Mouse (Mus musculus) gastrocnemius, adult 18-20 months (tissue): ENCODE data around the gene Olfr522. TPM values are rescaled to one million over a fixed set of nuclear protein-coding genes. Genes with fewer than 3 reads are reported as not detected.
"Not testable (repeated sequence)": the region's sequence is repeated elsewhere in the genome, so short reads cannot be mapped to it uniquely, and the experiment has no call there.

Experiments
- DNase-seq: peaks from one replicate; pipeline ENCODE4 v3.0.0; 2021; ENCODE audit warnings: low spot score
- total RNA-seq, 2 experiments: library from RNA; stranded (reverse); gene quantifications; 2 replicates each; pipeline ENCODE4 v1.2.3; 2021

The Olfr522 gene
- total RNA-seq, 2 experiments from 2014 or later, result not detected

DNA sequence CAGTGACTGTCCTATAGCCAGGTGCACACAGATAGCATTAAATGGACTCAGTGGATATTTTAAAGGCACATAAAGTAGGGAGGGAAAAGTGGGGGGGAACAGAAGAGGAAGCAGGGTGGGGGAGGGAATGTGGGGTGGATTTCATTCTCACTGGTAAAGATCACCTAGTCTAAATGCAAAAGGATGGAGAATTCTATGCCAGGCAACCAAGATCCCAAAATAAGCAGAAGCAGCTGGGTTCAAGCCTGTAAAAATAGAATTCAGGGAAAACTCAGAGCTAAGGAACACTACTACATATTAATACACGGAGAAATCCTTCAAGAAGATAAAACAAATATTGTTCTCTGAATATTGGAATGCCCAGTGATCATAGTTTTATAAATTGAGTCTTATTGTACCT, 3.4 kb upstream of the Olfr522 start:
- DNase-seq, result no peak

DNA sequence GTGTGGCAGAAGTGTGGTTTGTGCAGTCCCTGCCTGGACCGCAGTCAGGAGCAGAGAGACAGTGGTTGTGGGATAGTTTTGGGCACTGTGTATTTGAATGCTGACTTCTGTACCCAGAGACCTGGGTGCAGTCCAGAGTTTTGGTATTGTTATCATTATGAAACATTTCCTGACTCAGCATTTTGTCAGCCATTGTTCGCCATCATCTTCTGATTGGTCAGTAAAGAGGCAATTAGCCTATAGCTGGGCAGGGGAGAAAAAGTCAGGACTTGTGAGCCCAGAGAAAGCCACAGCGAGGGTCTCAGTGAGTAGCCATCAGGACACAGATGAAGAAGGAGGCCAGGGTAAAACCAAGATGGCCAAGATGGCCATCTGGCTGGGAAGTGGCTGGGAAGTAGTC, 4.2 kb downstream of the Olfr522 start:
- DNase-seq, result no peak

DNA sequence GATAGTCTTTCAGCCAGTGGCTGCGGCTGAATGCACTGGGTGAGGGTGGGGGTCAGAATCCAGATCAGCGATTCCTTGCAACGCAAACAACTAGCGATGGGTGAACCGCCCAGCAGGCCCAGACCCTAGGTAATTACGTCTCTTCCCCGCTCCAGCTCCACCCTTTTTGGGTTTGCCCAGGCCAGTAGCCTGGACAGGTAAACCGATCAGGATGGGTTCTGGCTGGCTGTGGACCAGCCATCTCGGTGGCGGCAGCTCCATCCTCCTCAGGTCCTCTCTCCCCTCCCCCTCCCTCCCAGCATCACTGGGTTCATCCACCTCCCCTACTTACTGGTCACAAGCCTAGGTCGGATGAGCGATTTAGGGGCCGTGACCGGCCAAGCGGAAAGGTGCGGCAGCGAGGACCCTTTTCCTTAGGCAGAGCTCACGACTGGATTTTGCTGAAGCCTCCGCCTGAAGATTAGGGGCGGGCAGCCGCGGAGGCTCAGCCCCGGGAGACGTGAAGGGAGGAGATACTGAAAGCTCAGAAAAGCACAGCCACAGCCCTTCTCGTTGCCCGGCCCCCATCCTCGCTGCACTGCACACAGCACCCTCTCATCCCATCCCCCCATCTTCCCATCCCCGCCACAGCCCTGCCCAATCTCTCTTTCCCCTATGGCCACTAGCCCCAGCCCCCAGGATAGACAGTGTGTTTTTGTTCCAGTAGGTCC, 10.2 kb downstream of the Olfr522 start, which contains the start of gene Sprn:
Gene Sprn, minus strand, starts transcription at position 660 of the 710 bp plus-strand sequence.
- DNase-seq, result no peak

DNA sequence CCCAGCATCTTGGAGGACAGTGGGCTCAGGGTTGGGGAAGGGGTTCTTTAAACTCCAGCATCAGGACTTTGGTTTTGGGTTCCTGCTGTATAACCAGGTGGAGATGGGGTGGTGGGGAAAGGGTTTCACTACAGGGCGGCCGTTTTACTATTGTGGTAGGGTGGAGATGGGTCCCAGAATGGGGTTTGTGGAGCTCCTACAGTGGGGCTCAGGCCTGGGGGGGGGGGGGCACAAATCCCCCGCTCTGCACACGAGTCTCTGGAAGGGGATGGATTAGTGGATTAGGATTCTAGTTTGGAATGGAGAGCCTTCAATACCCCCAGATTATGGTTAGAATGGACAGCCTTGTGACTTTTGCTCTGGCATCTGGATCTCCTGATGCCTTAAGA, 10.7 kb downstream of the Olfr522 start:
- DNase-seq, result no peak

DNA sequence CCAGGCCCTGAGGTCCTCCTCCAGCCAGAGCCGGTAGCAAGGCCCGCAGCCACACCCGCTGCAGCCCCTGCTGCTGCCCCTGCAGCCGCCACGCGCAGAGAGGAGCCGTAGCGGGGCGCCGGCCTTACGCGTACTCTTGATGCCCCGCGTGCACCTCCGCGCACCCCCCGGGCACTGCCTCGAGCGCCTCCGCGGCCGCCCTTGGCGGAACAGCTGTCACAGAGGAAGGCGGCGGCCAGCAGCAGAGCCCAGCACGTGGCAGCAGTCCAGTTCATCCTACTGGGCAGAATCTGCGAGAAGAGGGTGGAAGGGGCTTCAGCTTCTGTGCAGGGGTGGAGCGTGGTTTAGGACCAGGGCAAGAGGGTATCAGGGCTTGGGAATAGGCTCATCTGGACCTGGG, 11.2 kb downstream of the Olfr522 start:
- no peak for DNase-seq

DNA sequence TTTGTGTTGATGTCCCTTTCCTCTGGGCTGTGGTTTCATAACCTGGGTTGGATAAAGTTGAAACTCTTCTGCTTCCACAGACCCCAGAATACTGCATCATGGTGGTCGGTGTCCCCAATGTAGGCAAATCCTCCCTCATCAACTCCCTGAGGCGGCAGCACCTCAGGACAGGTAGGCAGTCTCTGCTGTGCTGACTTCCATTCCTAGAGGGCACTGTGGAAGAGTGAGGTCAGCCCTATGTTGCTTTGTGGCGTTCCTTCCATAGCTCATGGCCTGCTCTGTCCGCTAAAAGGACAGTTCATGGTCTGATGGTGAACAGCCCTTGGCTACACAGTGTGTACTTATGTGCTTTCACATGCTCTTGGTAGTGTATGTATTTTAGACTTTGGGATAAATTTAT, 20.0 kb downstream of the Olfr522 start:
- DNase-seq, result no peak

DNA sequence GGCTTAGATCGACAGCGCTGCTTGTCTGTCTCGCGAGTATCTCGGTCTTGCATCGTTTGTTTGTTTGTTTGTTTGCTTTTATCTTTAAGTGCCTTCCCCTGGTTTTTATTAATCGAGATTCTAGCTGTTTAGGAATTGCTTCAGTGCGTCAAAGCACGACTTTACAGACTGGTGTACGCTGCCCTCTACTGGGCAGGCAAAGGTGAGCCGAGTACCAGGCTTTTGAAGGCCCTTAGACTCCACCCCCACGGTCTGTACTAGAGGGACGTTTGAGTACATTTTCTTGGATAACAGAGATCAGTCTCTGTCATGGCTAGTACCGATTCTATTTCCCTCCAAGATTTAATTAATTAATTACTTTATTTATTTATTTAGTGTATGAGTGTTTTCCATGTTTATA, 23.2 kb downstream of the Olfr522 start:
- peak; percentile 70 for DNase-seq

DNA sequence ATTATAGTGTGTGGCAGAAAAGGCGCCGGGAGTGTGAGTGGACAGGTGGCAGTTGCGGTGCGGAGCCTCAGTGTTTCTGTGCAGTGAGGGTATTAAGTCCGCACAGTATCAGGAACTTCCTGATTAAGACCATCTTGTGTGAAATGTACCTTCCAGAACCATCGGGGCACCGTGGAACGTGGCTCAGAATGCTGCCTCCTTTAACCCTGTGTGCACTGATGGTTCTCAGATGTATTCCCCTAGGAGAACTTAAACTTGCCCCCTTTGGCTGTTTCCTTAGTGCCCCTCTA, 26.6 kb downstream of the Olfr522 start:
- DNase-seq, result no peak

DNA sequence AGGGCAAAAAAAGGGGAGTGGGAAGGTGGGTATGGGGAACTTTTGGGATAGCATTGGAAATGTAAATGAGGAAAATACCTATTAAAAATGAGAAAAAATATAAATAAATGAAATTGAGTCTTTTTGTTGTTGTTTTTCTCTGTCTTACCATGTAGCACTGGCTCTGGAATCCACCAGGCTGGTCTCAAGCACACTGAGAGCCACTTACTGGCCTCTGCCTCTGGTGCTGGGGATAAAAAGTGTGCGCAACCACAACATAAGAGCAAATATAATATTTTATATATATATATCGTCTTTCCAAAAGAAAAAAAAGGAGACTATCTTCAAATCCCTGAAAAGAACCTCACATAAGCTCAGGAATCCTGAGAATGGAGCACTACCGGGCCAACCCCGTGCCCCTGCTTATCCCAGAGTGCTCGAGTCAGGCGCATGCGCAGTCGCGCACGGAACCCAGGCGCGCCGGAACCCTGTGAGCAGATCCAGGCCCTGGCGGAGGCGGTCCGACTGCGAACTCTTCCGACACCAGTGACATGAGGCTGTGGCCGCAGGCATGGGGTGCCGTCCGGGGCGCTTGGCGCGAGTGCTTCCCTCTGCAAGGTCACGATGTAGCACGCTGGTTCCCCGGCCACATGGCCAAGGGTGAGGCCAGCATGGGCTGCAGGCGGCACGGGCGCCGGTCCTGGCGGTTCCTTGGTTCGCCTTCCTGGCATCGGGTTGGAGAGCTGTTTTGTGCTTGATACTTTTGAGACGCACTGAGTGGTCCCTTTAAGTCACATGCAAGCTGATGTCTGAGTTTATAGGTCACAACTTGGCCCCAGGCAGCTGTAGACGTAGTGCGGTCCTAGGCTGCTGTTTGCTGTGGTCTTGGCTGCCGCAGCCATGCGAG, 27.2 kb downstream of the Olfr522 start, which contains the start of gene Mtg1:
Gene Mtg1, plus strand, starts transcription at position 430 of the 886 bp plus-strand sequence.
- DNase-seq, result peak; percentile 95

DNA sequence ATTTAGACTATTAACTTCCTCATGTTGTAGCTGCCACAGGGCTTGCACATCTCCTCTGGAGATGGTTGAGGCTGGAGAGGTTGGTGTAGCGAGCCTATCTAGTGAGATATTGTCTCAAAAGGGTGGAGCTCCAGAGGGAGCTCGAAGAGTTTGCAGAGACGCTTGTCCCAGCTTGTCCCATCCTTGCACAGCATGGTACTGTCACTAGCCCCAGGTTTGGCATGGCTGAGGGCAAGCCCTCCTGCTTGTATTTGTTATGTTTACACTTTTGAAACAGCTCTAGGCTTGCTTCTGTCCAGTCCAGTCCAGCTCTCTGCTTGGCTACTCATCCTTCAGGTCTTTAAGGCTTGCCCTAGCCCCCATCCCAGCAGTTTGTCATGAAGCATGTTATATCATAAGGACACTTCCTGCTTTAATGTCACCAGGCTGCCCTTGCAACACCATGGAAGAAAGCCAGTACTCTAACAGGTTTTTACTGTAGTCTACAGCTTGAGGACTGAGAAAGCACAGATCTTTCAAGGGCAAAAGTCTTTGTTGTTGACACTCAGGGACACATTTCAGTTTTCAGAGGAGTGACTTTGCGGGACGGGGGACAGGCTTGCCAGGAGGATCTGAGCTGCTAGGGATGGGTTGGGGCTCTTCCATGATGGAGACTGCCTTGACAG, 29.3 kb downstream of the Olfr522 start:
- DNase-seq, result no peak

DNA sequence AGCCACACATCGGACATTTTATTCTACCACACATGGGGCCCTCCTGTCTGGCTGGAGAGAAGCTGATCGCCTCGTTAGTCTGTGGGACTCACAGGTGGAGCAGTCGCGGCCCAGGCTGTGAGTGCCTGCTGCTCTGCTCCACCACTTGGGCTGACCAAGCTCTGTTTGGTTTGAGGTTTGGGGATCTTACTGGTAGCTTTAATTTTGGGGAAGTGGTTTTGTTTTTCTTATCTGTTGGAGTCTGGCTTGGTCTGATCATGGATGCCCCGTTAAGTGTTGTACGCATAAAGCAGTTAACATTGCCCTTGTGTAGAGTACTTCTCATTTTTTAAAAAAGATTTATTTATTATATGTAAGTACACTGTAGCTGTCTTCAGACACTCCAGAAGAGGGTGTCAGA, 30.5 kb downstream of the Olfr522 start:
- DNase-seq, result not testable (repeated sequence)

DNA sequence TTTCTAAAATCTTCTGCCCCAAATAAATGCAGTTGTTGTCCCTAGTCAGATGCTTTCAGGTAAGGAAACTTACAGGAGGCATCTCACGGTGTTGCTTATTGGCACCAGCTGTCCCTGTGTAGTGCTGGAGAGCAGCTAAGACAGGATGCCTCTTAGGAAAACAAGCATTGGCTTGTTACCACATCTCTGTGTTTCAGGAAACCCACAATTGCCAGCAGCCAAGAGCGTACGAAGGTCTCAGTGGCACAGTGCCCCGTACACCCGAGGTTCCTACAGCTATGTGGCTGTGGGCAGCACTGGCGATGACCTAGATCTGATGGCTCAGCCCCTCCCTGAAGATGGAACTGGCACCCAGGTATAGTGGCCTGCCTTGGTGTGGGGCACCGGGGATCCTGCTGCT, 32.4 kb downstream of the Olfr522 start:
- DNase-seq, result not testable (repeated sequence)

DNA sequence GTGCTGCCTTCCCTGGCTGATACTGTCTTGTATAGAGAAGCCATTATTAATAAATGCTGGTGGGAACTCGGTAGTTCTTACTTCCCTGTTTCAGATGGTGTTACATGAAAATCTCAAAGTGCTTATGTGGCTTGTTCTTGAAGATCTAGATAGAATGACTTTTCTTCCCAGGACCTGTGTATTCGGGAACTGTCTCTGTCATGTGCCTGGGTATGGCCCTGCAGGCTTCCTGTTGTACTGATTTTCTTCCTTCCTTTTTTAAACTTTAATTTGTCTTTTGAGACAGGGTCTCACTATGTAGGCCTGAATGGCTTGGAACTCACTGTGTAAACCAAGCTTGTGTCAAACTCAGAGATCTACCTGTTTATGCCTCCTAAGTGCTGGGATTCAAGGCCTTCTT, 36.7 kb downstream of the Olfr522 start:
- no peak for DNase-seq

DNA sequence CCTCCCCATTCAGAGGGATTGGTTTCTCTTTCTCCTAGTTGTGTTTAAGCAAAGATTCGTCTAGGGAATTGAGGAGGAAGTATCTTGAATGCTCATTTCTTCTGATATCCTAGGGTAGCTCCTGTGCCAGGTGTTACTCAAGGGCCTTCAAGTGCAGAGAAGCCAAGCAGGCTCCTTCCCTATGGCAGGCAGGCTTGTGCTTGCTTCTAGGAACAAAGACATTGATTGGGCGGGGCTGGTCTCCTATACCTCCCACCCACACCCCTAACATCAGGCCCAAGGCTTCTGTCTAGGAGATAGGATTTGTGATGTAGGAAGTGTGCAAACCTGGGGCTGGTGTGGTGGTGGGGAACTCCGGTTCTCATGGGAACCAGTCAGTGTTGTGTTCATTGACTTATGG, 37.6 kb downstream of the Olfr522 start:
- no peak for DNase-seq

DNA sequence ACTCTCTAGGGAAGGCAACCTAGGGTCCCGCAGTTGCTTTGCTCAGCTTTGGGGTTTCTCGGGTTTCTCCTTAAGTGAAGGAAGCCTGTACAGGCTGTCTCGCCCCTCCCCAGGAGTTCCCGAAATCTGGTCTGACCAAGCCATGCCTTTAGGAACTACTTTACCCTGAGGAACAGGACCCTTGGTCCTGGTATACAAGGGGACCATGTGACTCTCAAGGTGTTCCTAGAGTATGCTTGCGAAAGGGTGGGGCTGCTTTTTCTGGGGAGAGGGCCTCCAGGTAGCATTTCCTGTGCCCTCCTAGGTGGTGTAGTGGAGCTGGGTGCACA, 38.6 kb downstream of the Olfr522 start:
- no peak for DNase-seq

DNA sequence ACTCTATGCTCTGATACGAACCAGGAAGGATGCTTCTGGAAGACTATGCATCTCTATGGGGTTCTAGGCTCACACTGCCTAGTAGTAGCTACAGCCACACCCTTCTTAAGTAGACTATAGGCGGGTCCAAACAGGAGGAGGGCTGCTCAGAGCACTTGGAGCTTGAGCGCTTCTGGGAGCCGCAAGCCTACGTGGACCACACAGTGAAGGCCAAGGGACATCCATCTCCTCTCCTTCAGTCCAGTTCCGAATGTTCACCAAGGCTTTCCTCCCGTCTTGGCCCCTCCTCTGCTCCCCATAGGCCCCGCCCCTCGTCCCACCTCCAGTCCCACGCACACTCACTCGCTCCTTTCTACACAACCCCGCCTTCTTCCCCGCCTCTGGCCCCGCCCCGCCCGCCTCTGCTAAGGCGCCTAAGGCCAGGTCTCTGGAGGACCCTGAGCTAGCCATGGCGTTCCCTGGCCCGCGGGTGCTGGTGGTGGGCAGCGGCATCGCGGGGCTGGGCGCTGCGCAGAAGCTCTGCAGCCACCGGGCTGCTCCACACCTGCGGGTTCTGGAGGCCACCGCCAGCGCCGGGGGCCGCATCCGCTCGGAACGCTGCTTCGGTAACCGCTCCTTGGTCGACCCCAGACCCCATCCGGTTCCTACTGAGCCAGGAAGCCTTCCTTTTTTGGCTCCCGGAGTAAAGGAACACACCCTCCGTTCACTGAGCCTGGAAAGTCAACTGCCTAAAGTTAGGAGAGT, 39.1 kb downstream of the Olfr522 start:
- peak; percentile 96 for DNase-seq

DNA sequence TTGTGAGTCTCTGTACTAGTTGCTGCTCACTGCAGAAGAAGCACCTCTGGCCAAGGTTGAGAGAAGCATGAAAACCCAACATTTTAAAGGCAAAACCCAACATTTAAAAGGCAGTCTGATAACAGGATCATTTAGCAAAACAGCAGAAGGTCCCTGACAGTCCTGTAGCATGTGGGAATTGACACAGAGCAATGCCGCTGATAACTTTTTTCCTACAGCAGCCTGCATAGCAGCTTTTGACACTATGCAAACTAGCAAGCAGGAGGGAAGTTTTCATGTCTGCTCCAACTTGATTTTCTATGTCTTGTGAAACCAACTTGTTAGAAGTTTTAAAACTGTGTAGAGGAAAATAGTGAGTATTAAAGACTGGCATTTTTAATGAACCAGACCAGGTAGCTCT, 40.2 kb downstream of the Olfr522 start:
- DNase-seq, result no peak

DNA sequence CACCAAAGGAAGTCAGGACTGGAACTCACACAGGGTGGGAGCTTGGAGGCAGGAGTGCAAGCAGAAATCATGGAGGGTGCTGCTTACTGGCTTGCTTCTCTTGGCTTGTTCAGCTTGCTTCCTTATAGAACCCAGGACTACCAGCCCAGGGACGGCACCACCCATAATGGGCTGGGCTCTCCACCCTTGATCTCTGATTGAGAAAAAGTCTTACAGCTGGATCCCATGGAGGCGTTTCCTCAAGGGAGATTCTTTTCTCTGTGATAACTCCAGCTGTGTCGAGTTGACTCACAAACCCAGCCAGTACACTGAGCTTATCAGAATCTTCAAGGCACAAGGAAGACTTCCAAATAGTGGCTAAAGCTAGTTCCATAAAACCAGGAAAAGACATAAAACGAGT, 41.8 kb downstream of the Olfr522 start:
- no peak for DNase-seq

DNA sequence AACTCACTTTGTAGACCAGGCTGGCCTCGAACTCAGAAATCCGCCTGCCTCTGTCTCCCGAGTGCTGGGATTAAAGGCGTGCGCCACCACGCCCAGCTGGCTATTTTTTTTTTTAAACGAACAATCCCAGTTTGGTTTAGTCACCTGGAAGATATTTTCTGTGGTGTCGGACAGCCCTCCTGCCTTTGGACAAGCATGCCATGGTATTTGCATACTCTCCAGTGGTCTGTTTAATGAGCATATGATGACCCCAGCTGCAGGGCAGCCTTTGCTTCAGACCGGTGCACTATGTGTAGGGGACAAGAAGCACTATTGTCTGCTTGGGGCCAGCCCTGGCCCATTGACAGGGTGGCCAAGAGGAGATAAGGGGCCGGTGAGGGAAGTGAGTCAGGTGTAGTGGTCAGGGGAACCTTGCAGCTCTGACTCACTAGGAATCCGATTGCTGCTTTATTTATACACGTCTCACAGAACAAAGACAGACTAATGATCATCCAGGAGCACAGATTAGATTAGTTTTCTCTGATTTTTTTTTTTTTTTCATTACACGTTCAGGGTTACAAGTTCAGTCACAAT, 43.1 kb downstream of the Olfr522 start:
- DNase-seq, result no peak

DNA sequence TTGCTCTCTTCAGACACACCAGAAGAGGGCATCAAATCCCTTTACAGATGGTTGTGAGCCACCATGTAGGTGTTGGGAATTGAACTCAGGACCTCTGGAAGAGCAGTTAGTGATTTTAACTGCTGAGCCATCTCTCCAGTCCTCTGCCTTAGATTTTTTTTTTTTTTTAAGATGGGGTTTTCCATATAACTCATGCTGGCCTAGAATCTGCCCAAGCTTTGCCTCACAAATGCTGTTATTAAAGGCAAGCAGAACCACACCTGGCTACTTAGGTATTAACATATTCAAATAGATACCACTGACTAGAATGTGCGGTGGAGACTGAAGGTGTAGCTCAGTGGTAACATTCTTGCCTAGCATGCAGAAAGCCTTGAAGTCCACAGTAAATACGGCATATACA, 44.1 kb downstream of the Olfr522 start:
- DNase-seq, result no peak

DNA sequence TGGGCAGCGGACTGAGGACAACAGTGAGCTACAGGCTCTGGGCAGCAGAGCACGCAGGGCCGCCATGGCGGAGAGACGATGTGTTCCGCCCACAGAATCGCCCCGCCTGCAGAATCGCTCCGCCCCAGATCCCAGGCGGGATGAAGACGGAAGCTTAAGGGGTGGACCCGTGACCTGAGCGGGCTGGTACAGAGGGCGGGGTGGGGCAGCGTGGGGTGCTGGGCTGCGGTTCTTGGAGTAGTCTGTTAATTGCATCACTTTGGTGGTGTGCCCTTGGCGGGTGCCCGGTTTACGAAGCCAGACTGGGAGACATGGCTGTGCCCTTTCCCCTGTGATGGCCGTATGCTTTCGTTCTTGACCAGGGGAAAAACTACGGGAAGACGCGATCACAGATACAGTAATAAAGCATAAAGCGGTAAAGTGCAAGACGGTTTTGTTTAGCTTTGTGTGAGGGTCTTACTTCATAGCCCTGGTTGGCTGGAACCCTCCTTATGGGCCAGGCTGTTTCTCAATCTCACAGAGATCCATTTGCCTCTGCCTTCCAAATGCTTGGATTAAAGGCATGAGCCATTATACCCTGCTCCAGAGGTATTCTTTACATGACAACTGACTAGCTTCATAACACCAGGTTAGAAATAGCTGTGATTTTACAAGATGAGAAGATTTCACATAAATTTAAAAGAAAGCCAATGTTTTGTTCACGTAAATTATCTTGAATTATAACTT, 48.1 kb downstream of the Olfr522 start, which contains the start of gene Echs1:
Gene Echs1, minus strand, starts transcription at position 148 of the 726 bp plus-strand sequence.
- DNase-seq, result peak; percentile 93
